Mouse (Mus musculus) heart, embryonic 11.5 days (tissue): ENCODE measurements around the gene Tenm2. TPM values are rescaled to one million over a fixed set of nuclear protein-coding genes. Genes with fewer than 3 reads are reported as not detected.
A peak's percentile ranks its signal among the peaks of the same experiment; 100 is the strongest.

Experiments used
- ATAC-seq: fragments of 200-750 bp; cut with Nextera tagmentation; replicated peaks from 2 replicates; pipeline ENCODE4 v1.8.0; 2017; ENCODE audit warnings: moderate library complexity; ENCODE audit not compliant: insufficient number of reproducible peaks, low FRiP score, low TSS enrichment
- H3K27ac ChIP-seq: fragments of 300-500 bp; sonication (generic); 2 replicates; pipeline ENCODE4 v1.5.1; 2014; ENCODE audit warnings: mild to moderate bottlenecking, low read depth, low read length
- H3K27me3 ChIP-seq: fragments of 300-500 bp; sonication (generic); 2 replicates; pipeline ENCODE4 v1.6.1; 2014; ENCODE audit warnings: mild to moderate bottlenecking, low read length, mixed read lengths; ENCODE audit not compliant: control insufficient read depth, insufficient read depth
- H3K36me3 ChIP-seq: fragments of 300-500 bp; sonication (generic); 2 replicates; pipeline ENCODE4 v1.6.1; 2014; ENCODE audit warnings: mild to moderate bottlenecking, low read length, moderate library complexity, mixed read lengths; ENCODE audit not compliant: control insufficient read depth, insufficient read depth
- H3K4me1 ChIP-seq: fragments of 300-500 bp; sonication (generic); 2 replicates; pipeline ENCODE4 v1.6.1; 2014; ENCODE audit warnings: low read length; ENCODE audit not compliant: control insufficient read depth, insufficient read depth
- H3K4me2 ChIP-seq: fragments of 300-500 bp; sonication (generic); 2 replicates; pipeline ENCODE4 v1.6.1; 2014; ENCODE audit warnings: mild to moderate bottlenecking, moderate library complexity
- H3K4me3 ChIP-seq: fragments of 300-500 bp; sonication (generic); 2 replicates; pipeline ENCODE4 v1.5.1; 2014; ENCODE audit warnings: low read depth, low read length
- H3K9ac ChIP-seq: fragments of 300-500 bp; sonication (generic); 2 replicates; pipeline ENCODE4 v1.6.1; 2014; ENCODE audit warnings: mild to moderate bottlenecking, low read depth, low read length, moderate library complexity
- H3K9me3 ChIP-seq: fragments of 300-500 bp; sonication (generic); replicated peaks from 2 replicates; pipeline ENCODE4 v1.6.1; 2016; ENCODE audit warnings: low read length; ENCODE audit not compliant: control insufficient read depth
- WGBS: fragments of 180-500 bp; shearing (Covaris S2); extraction: QIAGEN DNeasy Blood & Tissue Kit; methylation state at CpG from one replicate; pipeline ENCODE4 v1.1.7; 2014; ENCODE audit not compliant: insufficient replicate concordance; 5-methylcytosine and 5-hydroxymethylcytosine counted together
- polyA plus RNA-seq: library from polyadenylated mRNA; unstranded; fragments of >200 nt; fragmentation: Nextera tagmentation; extraction: Ambion mirVana; gene quantifications from 2 replicates; pipeline ENCODE4 v1.2.1, GENCODE M21; 2014

Gene Tenm2
- polyA plus RNA-seq, 1 experiment from 2014 or later, result 1.4 TPM

DNA sequence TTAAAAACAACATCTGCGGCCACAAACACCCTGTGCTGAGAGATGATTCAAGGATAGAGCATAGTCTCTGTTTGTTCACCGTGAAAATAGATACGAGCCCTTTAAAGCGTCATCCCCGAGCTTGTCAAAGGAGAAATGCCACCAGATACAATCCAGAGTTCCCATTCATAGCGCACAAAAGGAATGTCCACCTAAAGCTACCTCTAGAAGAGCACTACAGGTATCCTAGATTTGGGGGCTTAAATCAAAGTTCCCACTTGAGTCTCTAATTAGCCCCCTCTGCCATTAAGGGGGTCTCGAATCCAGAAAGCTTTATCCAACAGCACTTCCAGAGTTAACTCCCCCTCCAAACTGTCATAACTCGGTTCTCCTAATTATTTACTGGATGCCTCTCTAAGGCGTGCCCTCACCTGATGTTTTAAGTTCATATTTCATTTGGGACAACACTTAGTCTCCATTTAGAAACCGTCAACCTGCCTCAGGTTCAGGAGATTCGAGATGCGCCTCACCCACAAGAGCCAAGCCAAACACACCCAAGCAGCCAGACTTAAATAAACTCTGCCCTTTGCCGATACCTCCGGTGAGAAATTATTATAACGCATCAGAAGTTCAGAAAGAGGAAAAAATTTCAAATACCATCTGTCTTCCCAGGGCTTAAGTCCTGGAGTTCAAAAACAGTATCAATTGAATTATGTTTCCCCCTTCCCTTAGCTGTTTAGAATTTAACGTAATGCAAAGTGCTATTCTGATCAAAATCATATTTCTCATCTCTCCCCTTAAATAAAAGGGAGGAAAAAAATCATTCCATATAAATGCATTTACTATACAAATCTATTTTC, 559.1 kb downstream of the Tenm2 start:
- Histone ChIP-seq H3K27me3 (no peaks in the 10 kb centered on the region), H3K36me3 (no peaks in the 10 kb centered on the region), H3K4me3 (peak overlapping the region; percentile 49), H3K4me1 (no peaks in the 10 kb centered on the region), H3K9me3 (no peaks in the 10 kb centered on the region), H3K27ac (no peak overlapping the region), H3K9ac (no peak overlapping the region), H3K4me2 (peak overlapping the region; percentile 61)
- 42% methylated on average over 16 of the region's 16 CpGs for WGBS
- ATAC-seq, result no peak

DNA sequence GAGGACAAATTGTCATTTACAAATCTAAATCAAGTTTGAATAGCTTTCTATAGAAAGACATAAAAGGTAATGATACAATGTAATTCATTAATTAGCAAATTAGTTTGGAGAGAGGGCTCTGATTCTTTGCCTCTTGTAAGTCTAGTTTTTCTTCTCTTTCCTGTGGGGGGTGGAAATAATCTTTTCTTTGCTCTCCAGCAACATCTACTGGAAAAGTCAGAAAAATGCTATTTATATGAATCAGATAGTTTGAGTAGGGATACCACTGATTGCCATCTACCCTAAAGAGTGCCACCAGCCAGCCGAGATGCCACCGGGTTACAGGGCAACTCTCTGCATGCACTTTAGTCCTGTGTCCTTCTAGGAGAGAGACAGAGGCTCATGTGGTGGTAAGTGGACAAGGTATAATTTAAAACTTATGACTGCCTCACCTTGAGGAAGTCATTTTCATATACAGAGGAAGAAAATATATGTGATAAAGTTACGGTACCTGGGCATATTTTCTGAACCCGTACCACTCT, 560.8 kb downstream of the Tenm2 start:
- no peak for ATAC-seq
- Histone ChIP-seq H3K9me3 (no peaks in the 10 kb centered on the region), H3K9ac (no peak overlapping the region), H3K36me3 (no peaks in the 10 kb centered on the region), H3K4me3 (no peak overlapping the region), H3K27ac (no peak overlapping the region), H3K4me2 (no peak overlapping the region), H3K4me1 (no peaks in the 10 kb centered on the region), H3K27me3 (no peaks in the 10 kb centered on the region)
- WGBS, result 79% methylated on average over 4 of the region's 4 CpGs

DNA sequence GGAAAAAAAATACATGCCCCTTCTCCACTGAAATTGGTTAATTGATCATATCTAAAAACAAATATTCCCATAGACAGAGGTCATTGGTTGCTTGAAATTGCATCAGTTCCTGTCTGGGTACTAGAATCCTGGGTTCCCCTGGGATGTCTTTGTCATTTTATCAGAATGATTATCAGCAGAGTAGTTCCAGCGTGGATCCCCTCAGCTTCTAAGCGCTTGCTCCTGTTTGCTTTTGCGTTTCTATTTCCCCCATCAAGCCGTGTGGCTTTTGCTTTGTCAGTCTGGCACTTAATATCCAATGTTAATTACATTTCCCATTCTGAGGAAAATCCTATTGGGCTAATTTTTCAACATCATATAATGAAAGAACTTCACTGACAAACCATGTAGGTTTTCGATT, 561.6 kb downstream of the Tenm2 start:
- no peak overlapping the region for H3K27ac ChIP-seq
- H3K4me3 ChIP-seq, result no peak overlapping the region
- no peaks in the 10 kb centered on the region for H3K9me3 ChIP-seq
- H3K4me1 ChIP-seq, result no peaks in the 10 kb centered on the region
- H3K36me3 ChIP-seq, result no peaks in the 10 kb centered on the region
- H3K4me2 ChIP-seq, result no peak overlapping the region
- no peaks in the 10 kb centered on the region for H3K27me3 ChIP-seq
- ATAC-seq, result no peak
- WGBS, result 56% methylated on average over 5 of the region's 5 CpGs
- no peak overlapping the region for H3K9ac ChIP-seq

DNA sequence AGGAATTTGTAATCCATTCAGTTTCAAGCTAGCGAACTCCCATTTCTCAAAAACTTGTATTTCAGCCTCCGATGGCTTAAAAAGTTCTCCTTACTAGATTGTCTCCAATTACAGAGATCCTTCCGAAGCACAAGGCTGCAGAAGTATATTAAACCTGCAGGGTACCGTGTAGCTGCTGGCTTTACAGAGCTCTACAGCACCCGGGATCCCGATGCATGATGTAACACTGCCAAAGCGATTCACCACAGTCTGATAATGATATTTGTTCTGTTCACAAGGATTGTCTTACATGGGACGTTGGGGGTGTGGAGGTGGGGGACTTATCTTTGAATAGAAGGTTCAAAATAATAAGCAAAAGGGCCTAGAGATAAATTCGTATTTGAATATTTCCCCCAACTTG, 564.6 kb downstream of the Tenm2 start:
- H3K4me1 ChIP-seq, result no peaks in the 10 kb centered on the region
- H3K9ac ChIP-seq, result no peak overlapping the region
- no peaks in the 10 kb centered on the region for H3K36me3 ChIP-seq
- H3K27ac ChIP-seq, result no peak overlapping the region
- no peaks in the 10 kb centered on the region for H3K27me3 ChIP-seq
- WGBS, result 78% methylated on average over 9 of the region's 9 CpGs
- H3K4me2 ChIP-seq, result no peak overlapping the region
- no peak overlapping the region for H3K4me3 ChIP-seq
- no peak for ATAC-seq
- no peaks in the 10 kb centered on the region for H3K9me3 ChIP-seq

GRCm38 (mm10) chr11:36664026-36664425, 571.7 kb downstream of the Tenm2 start:
- Histone ChIP-seq H3K4me1 (no peaks in the 10 kb centered on the region; the same call in 1 of the 2 replicates), H3K9ac (no peak overlapping the region), H3K27me3 (no peaks in the 10 kb centered on the region), H3K27ac (no peak overlapping the region), H3K9me3 (no peaks in the 10 kb centered on the region), H3K4me2 (no peak overlapping the region), H3K36me3 (no peaks in the 10 kb centered on the region), H3K4me3 (no peak overlapping the region)
- 79% methylated on average over 1 of the region's 1 CpGs for WGBS
- no peak for ATAC-seq

- no peaks in the 10 kb centered on the region; the same call in 1 of the 2 replicates for H3K4me1 ChIP-seq
- ATAC-seq, result no peak
- no peaks in the 10 kb centered on the region for H3K27me3 ChIP-seq
- no peak overlapping the region for H3K27ac ChIP-seq
- H3K36me3 ChIP-seq, result no peaks in the 10 kb centered on the region
- no peak overlapping the region for H3K4me3 ChIP-seq
- no peak overlapping the region for H3K4me2 ChIP-seq
- WGBS, result 69% methylated on average over 3 of the region's 3 CpGs
- H3K9ac ChIP-seq, result no peak overlapping the region
- H3K9me3 ChIP-seq, result no peaks in the 10 kb centered on the region
Measured at GRCm38 (mm10) chr11:36663571-36663970, 572.2 kb downstream of the Tenm2 start.

- Histone ChIP-seq H3K9me3 (no peaks in the 10 kb centered on the region), H3K27me3 (no peaks in the 10 kb centered on the region), H3K4me3 (no peak overlapping the region), H3K4me1 (peaks cover 10% of the 10 kb centered on the region), H3K9ac (no peak overlapping the region), H3K36me3 (no peaks in the 10 kb centered on the region), H3K4me2 (no peak overlapping the region), H3K27ac (no peak overlapping the region)
- WGBS, result 77% methylated on average over 9 of the region's 9 CpGs
- no peak for ATAC-seq
Measured at GRCm38 (mm10) chr11:36653656-36654323, 582.0 kb downstream of the Tenm2 start.

DNA sequence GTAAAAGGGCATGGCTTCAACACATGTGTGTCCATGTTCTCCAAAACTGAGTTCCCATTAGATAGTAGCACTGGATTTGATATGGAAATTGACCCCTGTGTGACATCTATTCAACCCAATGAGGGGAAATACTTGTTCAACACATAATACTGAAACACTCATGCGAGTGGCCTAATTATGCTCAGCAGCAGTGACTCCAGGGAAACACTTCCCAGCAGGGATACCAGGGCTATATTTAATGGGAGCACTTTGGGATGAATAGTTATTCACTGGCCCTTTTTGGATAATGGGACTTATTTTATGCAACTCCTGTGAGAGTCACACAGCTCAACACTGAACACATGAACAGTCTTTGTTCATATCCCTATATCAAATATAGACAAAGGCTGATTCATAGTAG, 588.6 kb downstream of the Tenm2 start:
- Histone ChIP-seq H3K27me3 (no peaks in the 10 kb centered on the region), H3K9me3 (no peaks in the 10 kb centered on the region), H3K36me3 (no peaks in the 10 kb centered on the region), H3K9ac (no peak overlapping the region), H3K27ac (no peak overlapping the region), H3K4me3 (no peak overlapping the region), H3K4me1 (peaks cover 7% of the 10 kb centered on the region), H3K4me2 (no peak overlapping the region)
- no peak for ATAC-seq
- 82% methylated on average over 1 of the region's 1 CpGs for WGBS
